Mouse (Mus musculus) heart, adult 2 months (tissue): ENCODE data around the gene Foxr1.
"Not testable (repeated sequence)": the region's sequence is repeated elsewhere in the genome, so short reads cannot be mapped to it uniquely, and the experiment has no call there.

Source experiments
- CTCF ChIP-seq: fragments of 200-600 bp; IDR thresholded peaks from 2 replicates; pipeline ENCODE4 v1.8.1; 2022; ENCODE audit warnings: antibody characterized with exemption, mild to moderate bottlenecking, moderate library complexity
- EP300 ChIP-seq: fragments of 200-500 bp; IDR thresholded peaks from 2 replicates; pipeline ENCODE4 v1.6.1; 2011; ENCODE audit warnings: low read depth, low read length, control low read depth; ENCODE audit not compliant: insufficient read depth
- POLR2A ChIP-seq: fragments of 200-500 bp; IDR thresholded peaks from 2 replicates; pipeline ENCODE4 v1.6.1; 2011; ENCODE audit warnings: mild to moderate bottlenecking, low read depth, low read length, control low read depth; ENCODE audit not compliant: insufficient read depth

GRCm38 (mm10) chr9:44408693-44409092 lies 32.2 kb downstream of the Foxr1 start:
- not testable (repeated sequence) for TF ChIP-seq CTCF, POLR2A, EP300
